Mouse (Mus musculus) limb, embryonic 15.5 days (tissue): ENCODE measurements around the gene Lrriq1. TPM values are rescaled to one million over a fixed set of nuclear protein-coding genes. Genes with fewer than 3 reads are reported as not detected.

Source experiments
- ATAC-seq: fragments of 200-750 bp; cut with Nextera tagmentation; 2 replicates; pipeline ENCODE4 v1.8.0; 2017; ENCODE audit warnings: low read depth, moderate TSS enrichment; ENCODE audit not compliant: insufficient number of reproducible peaks, low FRiP score, low TSS enrichment
- H3K27ac ChIP-seq: fragments of 300-500 bp; sonication (generic); 2 replicates; pipeline ENCODE4 v1.5.1; 2015; ENCODE audit warnings: moderate library complexity, mild to moderate bottlenecking, inconsistent platforms
- H3K27me3 ChIP-seq: fragments of 300-500 bp; sonication (generic); 2 replicates; pipeline ENCODE4 v1.6.1; 2015; ENCODE audit warnings: inconsistent platforms
- H3K36me3 ChIP-seq: fragments of 300-500 bp; sonication (generic); 2 replicates; pipeline ENCODE4 v1.6.1; 2015; ENCODE audit warnings: inconsistent platforms
- H3K4me1 ChIP-seq: fragments of 300-500 bp; sonication (generic); 2 replicates; pipeline ENCODE4 v1.6.1; 2015; ENCODE audit warnings: inconsistent platforms
- H3K4me2 ChIP-seq: fragments of 300-500 bp; sonication (generic); 2 replicates; pipeline ENCODE4 v1.6.1; 2015; ENCODE audit warnings: mild to moderate bottlenecking, inconsistent platforms
- H3K4me3 ChIP-seq: fragments of 300-500 bp; sonication (generic); 2 replicates; pipeline ENCODE4 v1.5.1; 2015; ENCODE audit warnings: mild to moderate bottlenecking, inconsistent platforms
- H3K9ac ChIP-seq: fragments of 300-500 bp; sonication (generic); 2 replicates; pipeline ENCODE4 v1.6.1; 2015; ENCODE audit warnings: inconsistent platforms
- H3K9me3 ChIP-seq: fragments of 300-500 bp; sonication (generic); 2 replicates; pipeline ENCODE4 v1.6.1; 2016; ENCODE audit warnings: inconsistent platforms
- WGBS: fragments of 180-500 bp; shearing (Covaris S2); methylation state at CpG from one replicate; pipeline ENCODE4 v1.1.7; 2015; 5-methylcytosine and 5-hydroxymethylcytosine counted together
- polyA plus RNA-seq: library from polyadenylated mRNA; unstranded; fragments of >200 nt; fragmentation: Nextera tagmentation; extraction: Ambion mirVana; gene quantifications from 2 replicates; pipeline ENCODE4 v1.2.1, GENCODE M21; 2015

Lrriq1 gene
- polyA plus RNA-seq, 1 experiment from 2014 or later: 0.18 TPM

DNA sequence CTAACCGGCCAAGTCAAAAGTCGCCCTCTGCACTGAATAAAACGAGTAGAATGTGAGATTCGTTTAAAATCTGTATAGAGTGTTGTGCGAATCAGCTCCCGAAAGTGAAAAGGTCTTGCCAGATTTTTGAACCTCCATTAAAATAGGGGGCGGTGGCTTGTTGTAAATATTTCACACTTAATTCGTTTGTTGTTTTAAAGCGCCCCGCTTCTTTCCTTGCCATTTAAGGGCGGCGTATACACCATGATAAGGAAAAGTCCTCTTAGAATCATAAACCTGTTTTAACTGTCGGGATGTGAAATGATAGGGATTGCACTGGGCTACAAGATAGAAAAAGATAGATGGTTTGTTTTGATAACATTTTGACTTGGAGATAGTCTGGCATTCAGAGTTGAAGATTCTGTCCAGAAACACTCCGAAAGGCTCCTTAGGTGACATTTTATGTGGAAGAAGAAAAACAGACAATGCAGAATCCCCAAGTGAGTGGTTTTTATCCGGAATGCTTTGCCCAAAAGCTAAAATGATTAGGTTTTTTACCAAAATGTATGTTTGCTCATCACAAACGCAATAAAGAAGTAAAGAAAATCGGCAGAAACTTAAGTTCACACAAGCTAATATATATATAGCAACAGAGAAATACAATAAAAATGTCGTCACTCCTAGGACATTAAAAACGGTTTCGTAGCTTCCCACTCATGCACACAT lies 208.7 kb downstream of the Lrriq1 start:
- Histone ChIP-seq H3K4me1 (peaks cover 21% of the 10 kb centered on the region), H3K27me3 (peaks cover 58% of the 10 kb centered on the region), H3K4me2 (no peak overlapping the region), H3K9ac (no peak overlapping the region), H3K27ac (no peak overlapping the region), H3K4me3 (peak overlapping the region; percentile 42), H3K36me3 (no peaks in the 10 kb centered on the region), H3K9me3 (no peaks in the 10 kb centered on the region)
- ATAC-seq: no peak
- WGBS: under 1% methylated on average over 20 of the region's 20 CpGs

- Histone ChIP-seq H3K4me3 (no peak overlapping the region), H3K36me3 (no peaks in the 10 kb centered on the region), H3K4me2 (no peak overlapping the region), H3K27me3 (peaks cover 52% of the 10 kb centered on the region), H3K27ac (no peak overlapping the region), H3K4me1 (peaks cover 21% of the 10 kb centered on the region), H3K9me3 (no peaks in the 10 kb centered on the region), H3K9ac (no peak overlapping the region)
- no peak for ATAC-seq
- 1% methylated on average over 17 of the region's 17 CpGs for WGBS
Observed at GRCm38 (mm10) chr10:103026636-103027225, 209.4 kb downstream of the Lrriq1 start.

GRCm38 (mm10) chr10:103002556-103002955 lies 233.6 kb downstream of the Lrriq1 start:
- Histone ChIP-seq H3K27me3 (no peaks in the 10 kb centered on the region), H3K4me2 (no peak overlapping the region), H3K27ac (no peak overlapping the region), H3K4me1 (no peaks in the 10 kb centered on the region), H3K36me3 (no peaks in the 10 kb centered on the region), H3K9ac (no peak overlapping the region), H3K4me3 (no peak overlapping the region), H3K9me3 (no peaks in the 10 kb centered on the region)
- 66% methylated on average over 2 of the region's 2 CpGs for WGBS
- ATAC-seq: no peak

DNA sequence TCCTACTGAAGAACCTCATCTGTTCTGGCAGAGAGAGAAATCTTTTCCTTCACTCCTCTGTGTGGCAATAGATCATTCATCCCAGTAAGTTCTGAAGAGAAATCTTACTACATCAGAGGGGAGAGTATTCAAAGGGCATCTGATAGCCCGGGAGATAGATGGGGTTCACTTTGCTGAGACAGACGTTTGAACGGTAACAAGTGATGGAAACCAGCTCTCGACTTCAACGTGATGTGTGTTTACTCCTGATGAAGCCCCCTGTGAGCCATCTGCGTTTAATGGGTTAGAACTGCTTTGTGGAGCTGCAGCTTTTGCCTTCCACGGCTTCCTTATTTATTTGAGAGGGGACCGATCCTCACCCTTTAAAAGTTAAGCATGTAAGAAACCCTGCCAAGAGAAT lies 235.2 kb downstream of the Lrriq1 start:
- 22% methylated on average over 8 of the region's 8 CpGs for WGBS
- no peak overlapping the region for H3K4me2 ChIP-seq
- no peaks in the 10 kb centered on the region for H3K27me3 ChIP-seq
- H3K4me3 ChIP-seq: no peak overlapping the region
- no peak for ATAC-seq
- no peaks in the 10 kb centered on the region for H3K36me3 ChIP-seq
- H3K9ac ChIP-seq: no peak overlapping the region
- H3K9me3 ChIP-seq: no peaks in the 10 kb centered on the region
- H3K27ac ChIP-seq: no peak overlapping the region
- no peaks in the 10 kb centered on the region for H3K4me1 ChIP-seq

GRCm38 (mm10) chr10:102999584-102999983 lies 236.5 kb downstream of the Lrriq1 start:
- H3K4me1 ChIP-seq: no peaks in the 10 kb centered on the region
- no peak overlapping the region for H3K4me3 ChIP-seq
- no peak overlapping the region for H3K27ac ChIP-seq
- H3K36me3 ChIP-seq: no peaks in the 10 kb centered on the region
- H3K4me2 ChIP-seq: no peak overlapping the region
- no peaks in the 10 kb centered on the region for H3K27me3 ChIP-seq
- no peak overlapping the region for H3K9ac ChIP-seq
- no peak for ATAC-seq
- H3K9me3 ChIP-seq: no peaks in the 10 kb centered on the region

Other genes with a start within 250 kb of the Lrriq1 start
- 1.4 and 3.1 TPM in 2 replicates for gene Alx1, start 206.1 kb downstream of the Lrriq1 start, polyA plus RNA-seq
- 2.5 and 2.9 TPM in 2 replicates for gene Slc6a15, start 131.5 kb upstream of the Lrriq1 start, polyA plus RNA-seq